Mouse (Mus musculus) gonadal fat pad, adult 2 months (tissue): Measurements from ENCODE around the gene F3. TPM values are rescaled to one million over a fixed set of nuclear protein-coding genes. Genes with fewer than 3 reads are reported as not detected.

Source experiments
- DNase-seq: peaks from one replicate; pipeline ENCODE4 v3.0.0-alpha.2; 2012; ENCODE audit warnings: low read depth
- polyA plus RNA-seq: library from polyadenylated mRNA; depleted of rRNA; stranded (reverse); fragments of >200 nt; gene quantifications from 2 replicates; pipeline ENCODE4 v1.2.3, GENCODE M21; 2012

F3 gene
- polyA plus RNA-seq, 1 experiment, result 26.4 TPM

DNA sequence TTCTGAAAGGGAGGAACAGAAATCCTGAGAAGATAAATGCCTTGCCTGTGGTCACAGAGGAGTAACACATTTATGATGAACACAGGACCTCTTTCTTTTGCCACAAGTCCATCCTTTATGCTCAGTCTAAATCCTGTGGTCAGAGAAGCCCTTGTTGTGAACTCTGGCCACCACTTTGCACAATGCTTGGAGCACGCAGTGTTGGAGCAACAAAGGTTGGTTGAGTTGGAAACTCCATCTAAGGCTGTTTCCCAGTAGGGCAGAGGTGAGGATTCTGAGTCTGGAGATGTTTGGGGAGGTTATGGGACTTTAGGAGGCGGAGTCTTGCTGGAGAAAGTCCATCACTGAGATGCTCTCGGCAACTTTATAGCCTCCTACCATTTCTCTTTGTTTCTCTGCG lies 16.2 kb upstream of the F3 start:
- DNase-seq, result no peak

- DNase-seq, result no peak
These were observed 12.3 kb upstream of the F3 start for GRCm38 (mm10) chr3:121710894-121711531.

DNA sequence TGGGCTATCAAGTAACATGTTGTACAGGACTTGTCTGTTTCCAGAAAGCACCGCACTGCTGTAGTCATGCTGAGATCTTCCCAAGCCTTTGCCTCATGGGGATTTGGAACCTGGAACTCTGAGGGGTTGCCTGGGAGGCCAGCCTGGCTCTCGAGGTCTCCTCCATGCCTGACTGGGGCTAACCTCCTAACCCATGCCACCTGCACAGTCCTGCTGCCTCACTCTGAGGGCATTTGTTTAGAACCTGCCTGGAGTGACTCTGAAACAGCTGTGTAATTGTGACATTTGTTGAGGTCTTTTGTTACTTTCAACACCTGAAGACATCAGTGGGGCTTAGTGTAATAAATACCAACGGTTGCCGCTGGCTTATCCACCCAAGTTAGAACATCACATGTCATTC lies 11.1 kb upstream of the F3 start:
- DNase-seq, result no peak

DNA sequence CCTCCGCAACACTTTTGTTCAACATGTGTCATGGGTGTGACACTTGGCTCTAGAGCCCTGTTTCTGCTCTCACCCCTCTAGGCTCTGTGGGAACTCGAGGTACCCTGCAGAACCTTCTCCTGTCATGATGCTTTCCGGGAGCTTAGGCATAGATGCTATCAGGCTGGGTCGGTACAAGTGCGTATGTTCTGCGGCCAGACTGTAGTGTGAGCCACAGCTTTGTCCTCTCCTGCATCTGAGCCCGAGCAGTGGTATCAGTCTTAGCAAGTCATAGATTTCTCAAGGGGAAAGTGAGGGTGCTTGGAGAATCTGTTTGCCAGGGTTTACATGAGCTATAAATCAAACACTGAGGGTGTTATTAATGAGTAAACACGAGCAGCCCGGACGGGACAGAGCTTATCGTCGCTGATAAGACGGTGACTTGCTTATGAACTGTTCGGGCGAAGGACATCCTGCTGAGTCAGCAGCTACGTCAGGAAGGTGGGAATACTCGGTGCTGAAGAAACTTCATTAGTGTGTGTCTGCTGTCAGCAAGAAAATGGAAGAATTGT lies 10.1 kb upstream of the F3 start:
- DNase-seq, result no peak

GRCm38 (mm10) chr3:121713816-121714215 lies 9.5 kb upstream of the F3 start:
- DNase-seq, result no peak

DNA sequence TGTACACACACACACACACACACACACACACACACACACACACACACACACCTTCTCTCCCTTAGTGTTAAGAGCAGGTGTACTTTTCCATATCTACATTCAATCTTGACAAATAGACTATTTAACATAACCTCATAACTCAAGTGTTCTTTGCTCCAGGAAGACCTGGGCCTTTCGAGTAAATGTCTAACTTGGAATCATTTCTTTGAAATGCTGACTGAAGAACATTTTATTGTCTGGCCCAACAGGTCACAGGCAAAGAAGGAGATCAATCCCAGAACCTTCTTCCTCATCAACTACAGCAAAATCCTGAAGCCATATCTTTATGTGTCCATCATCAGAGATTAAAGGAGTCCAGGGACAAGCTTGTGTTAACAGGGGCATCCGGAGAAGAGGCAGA lies 8.9 kb upstream of the F3 start:
- no peak for DNase-seq

GRCm38 (mm10) chr3:121715336-121715735 lies 8.0 kb upstream of the F3 start:
- DNase-seq, result no peak

- no peak for DNase-seq
These were observed 7.4 kb upstream of the F3 start for GRCm38 (mm10) chr3:121715741-121716459.

- DNase-seq, result no peak
These were observed 6.9 kb upstream of the F3 start for GRCm38 (mm10) chr3:121716480-121716879.

- no peak for DNase-seq
These were observed 4.7 kb upstream of the F3 start for GRCm38 (mm10) chr3:121718679-121719078.

DNA sequence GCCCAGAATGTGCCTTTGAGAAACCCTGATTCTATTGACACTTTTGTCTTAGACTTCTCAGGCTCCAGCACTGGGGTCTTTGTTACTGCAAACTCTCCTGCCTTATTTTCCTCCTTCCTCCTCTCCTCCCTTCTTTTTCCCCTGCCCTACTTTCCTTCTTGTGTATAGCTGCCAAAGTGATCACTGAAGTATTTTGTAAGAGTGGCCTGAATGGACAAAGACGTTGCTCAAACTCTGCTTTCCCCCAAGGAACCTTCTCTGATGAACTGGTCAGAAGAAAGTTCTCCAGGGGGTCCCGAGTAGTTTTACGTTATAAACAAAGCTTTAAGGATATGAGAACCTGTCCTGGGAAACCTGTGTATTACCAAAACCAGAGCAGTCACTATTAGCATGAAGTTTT lies 3.6 kb upstream of the F3 start:
- no peak for DNase-seq

DNA sequence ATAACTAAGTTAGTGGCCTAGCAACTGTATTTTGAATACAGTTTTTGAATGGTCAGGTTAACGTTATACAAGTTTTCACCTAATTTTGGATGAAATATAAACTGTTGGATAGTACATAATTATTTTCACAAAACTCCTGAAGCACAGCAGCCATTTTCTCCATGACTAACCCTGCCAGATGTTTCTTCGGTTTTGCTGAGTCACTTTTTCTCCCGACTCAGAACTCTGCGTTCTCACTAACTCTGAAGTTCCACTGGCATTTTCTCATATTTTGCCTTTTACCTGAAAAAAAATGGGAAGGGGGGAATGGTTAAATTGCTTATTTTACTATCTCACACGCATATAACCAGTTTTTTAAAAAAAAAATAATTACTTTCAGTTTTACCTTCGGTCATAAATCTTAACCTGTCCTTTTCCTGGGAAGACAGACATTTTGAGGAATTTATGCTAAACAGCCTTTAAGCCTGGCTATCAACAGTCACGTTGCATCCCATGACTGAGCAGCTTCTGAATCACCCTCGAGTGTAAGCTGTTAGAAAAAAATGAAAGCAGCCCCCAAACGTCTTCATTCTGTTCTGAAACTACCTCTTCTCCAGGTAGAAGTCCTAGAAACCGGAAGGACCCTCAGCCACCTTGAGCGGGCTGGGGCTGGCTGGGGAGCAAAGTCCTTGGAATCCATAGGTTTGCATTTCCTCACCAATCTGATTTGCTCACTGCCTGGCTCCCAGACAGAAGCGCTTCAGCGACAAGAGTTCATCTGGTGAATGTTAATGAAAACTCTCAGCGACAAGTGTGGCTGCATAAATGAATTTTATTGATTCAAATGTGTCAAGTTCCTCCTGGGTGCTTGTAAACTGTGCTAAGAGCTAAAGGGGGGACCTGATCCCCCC lies 2.3 kb upstream of the F3 start:
- DNase-seq, result no peak

GRCm38 (mm10) chr3:121721691-121722070 lies 1.7 kb upstream of the F3 start:
- DNase-seq, result no peak

DNA sequence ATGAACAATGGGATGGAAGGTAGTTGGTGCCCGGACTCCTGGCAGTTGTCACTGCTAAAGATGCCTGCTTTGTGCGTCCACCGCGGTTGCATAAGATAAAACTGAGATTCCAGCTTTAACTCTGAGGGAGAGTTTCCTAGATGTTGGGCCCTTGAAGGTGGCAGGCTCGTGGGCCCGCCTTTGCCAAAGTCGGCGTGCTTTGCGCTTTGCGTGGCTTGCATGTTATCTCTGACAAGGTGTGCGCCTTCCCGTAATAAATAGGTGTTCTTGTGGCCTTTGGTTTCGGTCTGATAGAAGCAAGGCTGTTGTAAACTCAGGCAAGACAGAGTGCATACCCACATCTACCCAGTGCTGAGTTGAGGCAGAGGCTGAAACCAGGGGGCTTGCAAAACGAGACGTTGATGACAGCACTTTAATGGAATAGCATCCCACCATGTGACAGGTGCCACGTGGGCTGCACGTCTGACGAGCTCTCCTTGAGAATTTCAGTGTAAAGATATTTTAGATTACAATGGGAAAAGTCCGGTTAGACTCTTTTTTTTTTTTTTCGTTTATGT lies 709 bp downstream of the F3 start:
- DNase-seq, result no peak

DNA sequence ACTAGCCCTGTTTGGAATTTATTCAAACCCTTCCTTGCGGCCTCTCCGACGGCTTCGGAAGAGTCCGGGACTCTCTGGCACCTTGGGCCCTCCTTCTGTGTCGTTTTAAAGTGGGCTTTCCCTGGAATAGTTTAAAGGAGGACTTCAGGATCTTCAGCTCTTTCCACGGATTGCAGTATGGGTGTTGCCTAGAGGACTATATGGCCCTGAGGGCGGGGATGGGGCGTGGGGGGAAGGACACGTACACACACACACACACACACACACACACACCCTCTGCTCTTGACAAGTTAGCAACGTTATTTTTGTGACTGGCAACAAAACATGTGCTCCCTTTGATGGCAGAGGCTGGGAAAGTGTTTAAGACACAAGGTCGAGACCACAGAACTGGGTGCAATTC lies 1.2 kb downstream of the F3 start:
- DNase-seq, result no peak

DNA sequence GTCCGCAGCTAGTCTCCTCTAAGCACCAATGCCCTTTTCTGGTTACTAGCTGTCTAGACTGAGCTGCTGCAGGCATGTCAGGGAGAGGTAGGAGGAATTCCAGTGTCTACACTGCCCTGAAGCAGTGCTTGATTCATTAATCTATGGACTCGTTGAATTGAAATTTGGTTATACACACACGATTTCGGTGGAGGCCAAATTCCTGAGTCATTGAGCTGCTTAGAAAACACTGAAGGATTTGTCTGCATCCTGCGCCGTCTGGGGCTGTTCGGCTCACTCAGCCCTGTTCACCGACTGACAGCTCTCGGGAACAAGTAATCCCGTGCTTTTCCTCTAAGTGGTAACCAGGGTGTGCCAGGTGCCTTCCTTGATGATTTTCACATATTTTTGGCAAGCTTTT lies 2.3 kb downstream of the F3 start:
- DNase-seq, result no peak

DNA sequence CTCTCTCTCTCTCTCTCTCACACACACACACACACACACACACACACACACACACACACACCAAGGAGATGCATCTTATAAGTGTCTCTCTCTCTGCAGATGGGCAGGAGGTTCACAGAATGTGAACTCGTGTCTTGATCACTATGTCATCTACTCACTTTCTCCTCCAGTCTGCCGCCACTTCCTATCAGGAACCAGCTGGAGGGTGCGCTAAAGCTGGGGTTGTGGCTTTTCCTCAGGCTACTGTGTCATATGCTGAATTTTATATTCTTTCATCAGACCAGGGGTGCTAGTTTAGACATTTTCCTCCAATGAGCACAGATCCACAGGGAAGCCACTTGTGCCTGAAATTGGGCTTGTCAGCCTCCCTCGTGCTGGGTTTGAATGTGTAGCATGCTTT lies 6.3 kb downstream of the F3 start:
- DNase-seq, result no peak

DNA sequence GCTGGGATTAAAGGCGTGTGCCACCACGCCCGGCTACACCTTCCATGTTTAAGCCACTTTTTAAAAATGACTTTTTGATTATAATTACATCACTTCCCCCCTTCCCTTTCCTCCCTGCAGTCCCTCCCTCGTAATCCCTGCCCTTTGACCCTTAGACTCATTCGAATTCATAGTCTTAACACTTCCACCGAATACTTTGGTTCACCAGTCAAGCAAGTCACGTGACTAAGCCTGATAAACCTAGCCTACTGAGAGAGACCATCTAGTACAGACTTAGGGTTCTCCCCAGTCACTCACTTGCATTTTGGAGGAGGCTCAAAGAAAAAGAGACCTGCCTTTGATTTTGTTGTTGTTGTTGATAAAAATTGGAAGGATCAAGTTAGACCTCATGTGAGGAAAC lies 12.2 kb downstream of the F3 start:
- DNase-seq, result no peak

DNA sequence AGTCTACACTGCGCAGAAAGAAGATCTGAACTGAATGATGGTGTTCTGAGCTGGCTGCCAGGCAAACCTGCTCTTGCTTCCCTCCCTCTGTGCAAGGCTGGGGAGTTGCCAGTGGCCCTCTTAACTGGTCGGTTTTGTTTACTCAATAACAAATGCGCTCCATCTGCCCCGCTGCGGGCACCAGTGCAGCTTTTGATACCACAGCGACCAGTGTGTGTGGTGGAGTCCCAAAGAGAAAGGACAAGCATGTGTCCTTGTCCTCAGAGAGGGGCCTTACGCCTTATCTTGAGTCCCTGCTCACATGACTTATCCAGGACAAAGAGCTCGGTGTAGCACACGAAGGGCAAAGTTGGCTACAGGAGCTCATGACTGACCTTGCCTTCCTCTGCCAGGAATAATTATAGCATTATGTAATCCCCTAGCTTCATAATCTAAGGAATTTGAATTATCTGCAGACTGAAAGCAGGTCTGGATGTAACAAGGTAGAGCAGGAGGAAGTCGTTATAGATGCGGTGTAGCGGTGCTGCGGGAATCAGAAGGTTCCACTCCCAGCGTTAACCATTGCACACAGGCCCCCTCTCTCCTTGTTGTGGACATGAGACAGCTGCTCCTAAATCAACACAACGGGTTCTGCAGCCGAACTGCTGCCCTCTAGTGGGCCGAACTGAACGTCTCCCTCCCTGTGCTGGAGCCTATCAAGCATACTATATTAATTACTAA lies 12.8 kb downstream of the F3 start:
- DNase-seq, result no peak

DNA sequence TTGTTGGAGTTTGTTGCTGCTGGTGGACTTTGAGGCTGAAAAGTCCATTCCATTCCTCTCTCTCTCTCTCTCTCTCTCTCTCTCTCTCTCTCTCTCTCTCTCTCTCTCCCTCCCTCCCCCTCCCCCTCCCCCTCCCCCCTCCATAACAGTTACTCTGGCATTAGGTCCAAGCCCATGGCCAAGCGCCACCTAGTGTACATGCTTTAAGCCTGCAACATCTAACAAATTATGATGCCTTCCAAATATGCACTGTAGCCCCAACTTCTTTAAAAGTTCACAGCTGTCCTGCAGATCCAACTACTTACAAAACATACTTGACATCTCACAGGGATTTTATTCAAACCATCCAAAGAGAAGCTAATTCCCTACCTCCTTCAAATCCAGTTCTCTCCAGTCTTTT lies 14.1 kb downstream of the F3 start:
- DNase-seq, result no peak

- no peak for DNase-seq
These were observed 14.6 kb downstream of the F3 start for GRCm38 (mm10) chr3:121737901-121738300.
